7 mouse cellular contexts compared by ENCODE assay signal in genomic region chr8:70864712-70865221, GRCm38 (mm10). TPM values are rescaled to one million over a fixed set of nuclear protein-coding genes. Genes with fewer than 3 reads are reported as not detected.
DNase-seq lines count a peak whose midpoint lies in the region; ATAC-seq and TF ChIP-seq lines count a peak whose summit lies in the region.

No protein-coding gene starts in this region.

- H3K27ac ChIP-seq in lung, embryonic 16.5 days (ENCODE audit: low read length): 0 out of 2 replicates have a peak overlapping the region, but pooled peaks have one; percentile 85
- H3K27ac ChIP-seq in brown adipose tissue, adult 24 weeks (replicated peaks; ENCODE audit: low read depth, low read length): no peak overlapping the region
- H3K27ac ChIP-seq in heart, embryonic 14.5 days (replicated peaks in 1 of 2; ENCODE audit: control insufficient read depth in 1 of 2, insufficient read depth in 1 of 2, low read depth in 2 of 2, low read length in 2 of 2): peak overlapping the region; percentile 44 to 84
- peak overlapping the region; percentile 66 for H3K27ac ChIP-seq in limb, embryonic 14.5 days (replicated peaks; ENCODE audit: low read depth, low read length)

- H3K9ac ChIP-seq in lung, embryonic 16.5 days (ENCODE audit: low read length): peak overlapping the region; percentile 78
- peak overlapping the region; percentile 78 for H3K9ac ChIP-seq in heart, embryonic 14.5 days (ENCODE audit: low read length)
- peak overlapping the region; percentile 55 for H3K9ac ChIP-seq in limb, embryonic 14.5 days (ENCODE audit: low read depth, low read length, severe bottlenecking)

- peaks cover 29% of the 10 kb centered on the region for H3K4me1 ChIP-seq in lung, embryonic 16.5 days (replicated peaks; ENCODE audit: control insufficient read depth, insufficient read depth, low read length)
- H3K4me1 ChIP-seq in brown adipose tissue, adult 24 weeks (ENCODE audit: control insufficient read depth, insufficient read depth, insufficient read length, low read length): peaks cover 6% of the 10 kb centered on the region; the same call in 1 of the 2 replicates
- peaks cover 20 to 36% of the 10 kb centered on the region in 2 experiments for H3K4me1 ChIP-seq in heart, embryonic 14.5 days (ENCODE audit: control insufficient read depth in 2 of 2, insufficient read depth in 2 of 2, low read length in 2 of 2)
- peaks cover 29% of the 10 kb centered on the region for H3K4me1 ChIP-seq in limb, embryonic 14.5 days (ENCODE audit: control insufficient read depth, insufficient read depth, low read length)

- TF ChIP-seq POLR2A in limb, embryonic 14.5 days (IDR thresholded peaks at IDR 0.05; ENCODE audit: borderline replicate concordance, extremely low read depth, insufficient read depth, insufficient read length): no peak

- no peak for DNase-seq in lung, postnatal 36 days
- DNase-seq in limb, embryonic 14.5 days (ENCODE audit: low spot score): no peak
- peak; percentile 61 for DNase-seq in retina, postnatal 1 day
- no peak for DNase-seq in ovary, postnatal 14 days (ENCODE audit: low spot score)

- 3% methylated on average over 24 of the region's 24 CpGs for WGBS in lung, embryonic 16.5 days
- WGBS in heart, embryonic 14.5 days: 2% methylated on average over 24 of the region's 24 CpGs
- WGBS in limb, embryonic 14.5 days: 2% methylated on average over 24 of the region's 24 CpGs

- H3K36me3 ChIP-seq in lung, embryonic 16.5 days (ENCODE audit: control insufficient read depth, insufficient read depth, low read length): no peaks in the 10 kb centered on the region; the same call in 1 of the 2 replicates
- peaks cover 10% of the 10 kb centered on the region for H3K36me3 ChIP-seq in heart, embryonic 14.5 days (ENCODE audit: control insufficient read depth, insufficient read depth, low read length)
- H3K36me3 ChIP-seq in limb, embryonic 14.5 days (ENCODE audit: control insufficient read depth, insufficient read depth, low read length): no peaks in the 10 kb centered on the region; the same call in 1 of the 2 replicates

- ATAC-seq in lung, embryonic 16.5 days (ENCODE audit: low read depth): peak; percentile 21
- no peak for ATAC-seq in heart, embryonic 14.5 days (ENCODE audit: insufficient number of reproducible peaks, insufficient read depth, low FRiP score, low read depth)
- ATAC-seq in limb, embryonic 14.5 days (ENCODE audit: low FRiP score, low read depth): no peak; the same call in 1 of the 2 replicates

- H3K4me3 ChIP-seq in lung, embryonic 16.5 days (ENCODE audit: low read length): peak overlapping the region; percentile 69
- H3K4me3 ChIP-seq in brown adipose tissue, adult 24 weeks (ENCODE audit: insufficient read depth, low read depth, low read length): peak overlapping the region; percentile 60
- peak overlapping the region; percentile 51 to 69 for H3K4me3 ChIP-seq in heart, embryonic 14.5 days (ENCODE audit: control insufficient read depth in 1 of 2, insufficient read depth in 1 of 2, low read depth in 1 of 2, low read length in 2 of 2)
- H3K4me3 ChIP-seq in limb, embryonic 14.5 days (replicated peaks; ENCODE audit: low read length): peak overlapping the region; percentile 49

- peak overlapping the region; percentile 64 for H3K4me2 ChIP-seq in lung, embryonic 16.5 days (ENCODE audit: low read depth, low read length)
- H3K4me2 ChIP-seq in heart, embryonic 14.5 days (ENCODE audit: low read length): peak overlapping the region; percentile 95
- H3K4me2 ChIP-seq in limb, embryonic 14.5 days (replicated peaks; ENCODE audit: low read depth, low read length, severe bottlenecking): peak overlapping the region; percentile 86

- H3K27me3 ChIP-seq in lung, embryonic 16.5 days (ENCODE audit: control insufficient read depth, insufficient read depth, low read depth, low read length): peaks cover 29% of the 10 kb centered on the region
- peaks cover 32% of the 10 kb centered on the region for H3K27me3 ChIP-seq in heart, embryonic 14.5 days (ENCODE audit: control insufficient read depth, insufficient read depth, low read length)
- peaks cover 18% of the 10 kb centered on the region for H3K27me3 ChIP-seq in limb, embryonic 14.5 days (ENCODE audit: control insufficient read depth, insufficient read depth, low read length)

- H3K9me3 ChIP-seq in lung, embryonic 16.5 days (ENCODE audit: control insufficient read depth, low read length): no peaks in the 10 kb centered on the region
- no peaks in the 10 kb centered on the region for H3K9me3 ChIP-seq in heart, embryonic 14.5 days (ENCODE audit: control insufficient read depth, low read length)
- H3K9me3 ChIP-seq in limb, embryonic 14.5 days (ENCODE audit: control insufficient read depth, low read length): no peaks in the 10 kb centered on the region

RNA-seq across cellular contexts. Expression of gene Kcnn1, which starts 1.7 kb away (rescaled TPM):
- 0.40 and 0.99 TPM in 2 replicates for polyA plus RNA-seq in lung, embryonic 16.5 days (2015; fragmentation: Nextera tagmentation; extraction: Ambion mirVana)
- 5.8 and 6.0 TPM in 2 replicates for polyA plus RNA-seq in brown adipose tissue, adult 24 weeks (2012; ENCODE audit: insufficient read depth, insufficient read length, missing spikeins)
- 1.8 and 2.2 TPM in 2 replicates for polyA plus RNA-seq in heart, embryonic 14.5 days (2014; fragmentation: Nextera tagmentation; extraction: Ambion mirVana)
- polyA plus RNA-seq in limb, embryonic 14.5 days (2012; rRNA removed): 9.1 and 11.2 TPM in 2 replicates
- polyA plus RNA-seq in limb, embryonic 14.5 days (2014; fragmentation: Nextera tagmentation; extraction: Ambion mirVana): 2.5 and 3.0 TPM in 2 replicates

RNA-seq across cellular contexts. Expression of gene Ccdc124, which starts 9.0 kb away (rescaled TPM):
- 99.2 and 106 TPM in 2 replicates for polyA plus RNA-seq in lung, embryonic 16.5 days (2015; fragmentation: Nextera tagmentation; extraction: Ambion mirVana)
- 54.5 and 60.6 TPM in 2 replicates for polyA plus RNA-seq in brown adipose tissue, adult 24 weeks (2012; ENCODE audit: insufficient read depth, insufficient read length, missing spikeins)
- polyA plus RNA-seq in heart, embryonic 14.5 days (2014; fragmentation: Nextera tagmentation; extraction: Ambion mirVana): 78.5 and 78.7 TPM in 2 replicates
- polyA plus RNA-seq in limb, embryonic 14.5 days (2012; rRNA removed): 49.2 and 58.9 TPM in 2 replicates
- 96.2 and 97.2 TPM in 2 replicates for polyA plus RNA-seq in limb, embryonic 14.5 days (2014; fragmentation: Nextera tagmentation; extraction: Ambion mirVana)

RNA-seq across cellular contexts. Expression of gene Arrdc2, which starts 25.2 kb away (rescaled TPM):
- 4.5 and 5.6 TPM in 2 replicates for polyA plus RNA-seq in lung, embryonic 16.5 days (2015; fragmentation: Nextera tagmentation; extraction: Ambion mirVana)
- polyA plus RNA-seq in brown adipose tissue, adult 24 weeks (2012; ENCODE audit: insufficient read depth, insufficient read length, missing spikeins): 1.3 and 5.0 TPM in 2 replicates
- 2.5 and 2.8 TPM in 2 replicates for polyA plus RNA-seq in heart, embryonic 14.5 days (2014; fragmentation: Nextera tagmentation; extraction: Ambion mirVana)
- polyA plus RNA-seq in limb, embryonic 14.5 days (2012; rRNA removed): 21.5 and 36.9 TPM in 2 replicates
- 6.1 and 8.6 TPM in 2 replicates for polyA plus RNA-seq in limb, embryonic 14.5 days (2014; fragmentation: Nextera tagmentation; extraction: Ambion mirVana)

RNA-seq across cellular contexts. Expression of gene Slc5a5, which starts 27.8 kb away (rescaled TPM):
- polyA plus RNA-seq in lung, embryonic 16.5 days (2015; fragmentation: Nextera tagmentation; extraction: Ambion mirVana): 0.13 and 0.16 TPM in 2 replicates
- polyA plus RNA-seq in brown adipose tissue, adult 24 weeks (2012; ENCODE audit: insufficient read depth, insufficient read length, missing spikeins): not detected in 2 replicates
- not detected in 2 replicates for polyA plus RNA-seq in heart, embryonic 14.5 days (2014; fragmentation: Nextera tagmentation; extraction: Ambion mirVana)
- 1.4 and 1.9 TPM in 2 replicates for polyA plus RNA-seq in limb, embryonic 14.5 days (2012; rRNA removed)
- polyA plus RNA-seq in limb, embryonic 14.5 days (2014; fragmentation: Nextera tagmentation; extraction: Ambion mirVana): 0.19 and 0.83 TPM in 2 replicates

RNA-seq across cellular contexts. Expression of gene Rpl18a, which starts 32.4 kb away (rescaled TPM):
- 5,017 and 5,100 TPM in 2 replicates for polyA plus RNA-seq in lung, embryonic 16.5 days (2015; fragmentation: Nextera tagmentation; extraction: Ambion mirVana)
- 822 and 1,180 TPM in 2 replicates for polyA plus RNA-seq in brown adipose tissue, adult 24 weeks (2012; ENCODE audit: insufficient read depth, insufficient read length, missing spikeins)
- polyA plus RNA-seq in heart, embryonic 14.5 days (2014; fragmentation: Nextera tagmentation; extraction: Ambion mirVana): 3,308 and 3,796 TPM in 2 replicates
- 5,343 and 6,042 TPM in 2 replicates for polyA plus RNA-seq in limb, embryonic 14.5 days (2012; rRNA removed)
- polyA plus RNA-seq in limb, embryonic 14.5 days (2014; fragmentation: Nextera tagmentation; extraction: Ambion mirVana): 5,732 and 5,809 TPM in 2 replicates
